Mouse (Mus musculus) stomach, postnatal 0 days (tissue): Measurements from ENCODE around the gene Trub1. TPM values are rescaled to one million over a fixed set of nuclear protein-coding genes. Genes with fewer than 3 reads are reported as not detected.

Experiments used
- ATAC-seq: fragments of 200-750 bp; cut with Nextera tagmentation; 2 replicates; pipeline ENCODE4 v1.8.0; 2017; ENCODE audit not compliant: low FRiP score, low TSS enrichment
- DNase-seq: peaks from one replicate; pipeline ENCODE4 v3.0.0-alpha.2; 2016; ENCODE audit warnings: low spot score
- H3K27ac ChIP-seq: fragments of 300-500 bp; sonication (generic); replicated peaks from 2 replicates; pipeline ENCODE4 v1.5.1; 2014; ENCODE audit warnings: mild to moderate bottlenecking, control low read depth
- H3K27me3 ChIP-seq: fragments of 300-500 bp; sonication (generic); 2 replicates; pipeline ENCODE4 v1.6.1; 2014; ENCODE audit warnings: low read length; ENCODE audit not compliant: control insufficient read depth, insufficient read depth
- H3K36me3 ChIP-seq: fragments of 300-500 bp; sonication (generic); 2 replicates; pipeline ENCODE4 v1.6.1; 2014; ENCODE audit warnings: low read length, mixed read lengths; ENCODE audit not compliant: control insufficient read depth, insufficient read depth
- H3K4me1 ChIP-seq: fragments of 300-500 bp; sonication (generic); replicated peaks from 2 replicates; pipeline ENCODE4 v1.6.1; 2014; ENCODE audit warnings: antibody characterized with exemption; ENCODE audit not compliant: control insufficient read depth, insufficient read depth
- H3K4me2 ChIP-seq: fragments of 300-500 bp; sonication (generic); replicated peaks from 2 replicates; pipeline ENCODE4 v1.6.1; 2014; ENCODE audit warnings: low read depth, mild to moderate bottlenecking, control low read depth, moderate library complexity
- H3K4me3 ChIP-seq: fragments of 300-500 bp; sonication (generic); 2 replicates; pipeline ENCODE4 v1.5.1; 2014; ENCODE audit warnings: low read depth, low read length, control low read depth
- H3K9ac ChIP-seq: fragments of 300-500 bp; sonication (generic); 2 replicates; pipeline ENCODE4 v1.6.1; 2014; ENCODE audit warnings: mild to moderate bottlenecking, low read length, control low read depth, mixed read lengths
- H3K9me3 ChIP-seq: fragments of 300-500 bp; sonication (generic); 2 replicates; pipeline ENCODE4 v1.6.1; 2016; ENCODE audit warnings: low read length; ENCODE audit not compliant: control insufficient read depth
- CTCF ChIP-seq: IDR thresholded peaks from 2 replicates; pipeline ENCODE4 v1.5.1; 2016; ENCODE audit warnings: antibody characterized with exemption, low read depth, mild to moderate bottlenecking, moderate library complexity
- EP300 ChIP-seq: optimal IDR thresholded peaks from 2 replicates; pipeline ENCODE3; 2016; ENCODE audit warnings: antibody characterized with exemption
- WGBS: fragments of 180-500 bp; shearing (Covaris S2); extraction: QIAGEN DNeasy Blood & Tissue Kit; methylation state at CpG from one replicate; pipeline ENCODE4 v1.1.7; 2014; 5-methylcytosine and 5-hydroxymethylcytosine counted together
- polyA plus RNA-seq: library from polyadenylated mRNA; unstranded; fragments of >200 nt; fragmentation: Nextera tagmentation; extraction: Ambion mirVana; gene quantifications from 2 replicates; pipeline ENCODE4 v1.2.1, GENCODE M21; 2015

Gene Trub1
- polyA plus RNA-seq, 1 experiment from 2014 or later = 15.1 TPM

DNA sequence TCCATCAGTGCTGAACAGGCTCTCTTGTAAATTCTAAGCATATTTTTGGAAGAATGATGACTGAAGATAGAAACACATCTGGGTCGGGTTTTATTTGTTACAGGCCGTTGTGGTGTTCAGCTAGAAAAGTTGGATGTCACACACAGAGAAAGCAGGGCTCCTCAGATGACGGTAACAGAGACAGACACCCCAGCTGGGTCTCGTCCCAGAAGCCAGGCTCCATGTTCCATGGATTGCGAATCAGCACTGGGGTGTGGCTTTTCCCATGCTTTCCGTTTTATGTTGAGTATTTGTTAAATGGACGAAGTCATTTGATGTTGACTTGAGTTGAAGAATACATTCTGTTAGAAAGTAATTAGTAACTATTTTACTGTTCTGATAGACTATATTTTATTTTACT lies 13.0 kb downstream of the Trub1 start:
- WGBS = 60% methylated on average over 7 of the region's 7 CpGs
- Histone ChIP-seq H3K4me1 (no peaks in the 10 kb centered on the region), H3K27ac (no peak overlapping the region), H3K9ac (no peak overlapping the region), H3K4me2 (no peak overlapping the region), H3K9me3 (no peaks in the 10 kb centered on the region), H3K36me3 (0 out of 2 replicates have a peak, but pooled peaks cover 2% of the 10 kb centered on the region), H3K27me3 (no peaks in the 10 kb centered on the region), H3K4me3 (no peak overlapping the region)
- ATAC-seq (no peak), DNase-seq (no peak)
- no peak for TF ChIP-seq EP300
- no peak for TF ChIP-seq CTCF

DNA sequence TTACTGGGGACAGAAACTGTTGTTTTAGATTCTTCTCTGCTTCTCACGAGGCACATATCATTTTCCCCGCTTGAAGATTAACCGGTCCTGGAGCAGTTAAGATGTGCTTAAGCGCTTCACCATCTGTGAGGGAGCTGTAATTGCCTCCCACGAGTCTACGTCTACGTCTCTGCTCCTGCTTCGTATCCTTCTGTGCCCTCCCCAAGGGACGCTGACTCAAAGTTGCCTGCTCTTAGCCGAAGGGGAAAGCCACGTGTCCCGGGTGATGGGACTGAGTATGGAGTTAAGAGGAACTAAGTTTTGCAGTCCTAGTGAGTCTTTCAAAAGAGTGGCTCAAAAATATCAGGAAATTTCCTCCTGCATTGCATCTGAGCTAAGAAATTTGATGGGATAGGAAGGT lies 18.3 kb downstream of the Trub1 start:
- H3K27me3 ChIP-seq = no peaks in the 10 kb centered on the region
- no peak overlapping the region for H3K9ac ChIP-seq
- H3K9me3 ChIP-seq = no peaks in the 10 kb centered on the region
- no peak overlapping the region for H3K4me2 ChIP-seq
- no peaks in the 10 kb centered on the region for H3K4me1 ChIP-seq
- WGBS = 90% methylated on average over 12 of the region's 12 CpGs
- no peak for TF ChIP-seq CTCF
- no peak for TF ChIP-seq EP300
- H3K4me3 ChIP-seq = no peak overlapping the region
- H3K36me3 ChIP-seq = 0 out of 2 replicates have a peak, but pooled peaks cover 2% of the 10 kb centered on the region
- DNase-seq (no peak), ATAC-seq (no peak)
- no peak overlapping the region for H3K27ac ChIP-seq

DNA sequence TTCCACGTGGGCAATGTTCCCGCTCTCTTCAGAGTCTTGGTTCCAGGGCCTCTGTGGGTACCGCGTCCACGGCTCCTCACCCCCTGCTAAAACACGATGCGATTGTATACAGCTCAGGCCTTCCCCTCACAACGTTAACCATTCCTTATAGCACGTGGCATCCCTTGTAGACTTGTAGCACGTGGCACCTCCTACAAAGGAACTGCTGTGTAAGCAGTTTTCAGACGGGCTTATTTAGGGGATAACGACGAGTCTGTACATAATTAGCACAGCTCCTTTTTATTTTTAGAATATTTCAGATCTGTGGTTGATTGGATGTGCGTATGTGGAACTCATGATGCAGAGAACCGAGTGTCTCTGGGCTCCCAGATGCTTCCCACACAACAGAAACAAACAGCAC lies 19.5 kb downstream of the Trub1 start:
- Histone ChIP-seq H3K4me2 (no peak overlapping the region), H3K4me3 (no peak overlapping the region), H3K36me3 (no peaks in the 10 kb centered on the region), H3K27ac (no peak overlapping the region), H3K4me1 (no peaks in the 10 kb centered on the region), H3K9me3 (no peaks in the 10 kb centered on the region), H3K27me3 (no peaks in the 10 kb centered on the region), H3K9ac (no peak overlapping the region)
- DNase-seq (no peak), ATAC-seq (no peak)
- no peak for TF ChIP-seq CTCF
- no peak for TF ChIP-seq EP300
- WGBS = 89% methylated on average over 15 of the region's 15 CpGs

DNA sequence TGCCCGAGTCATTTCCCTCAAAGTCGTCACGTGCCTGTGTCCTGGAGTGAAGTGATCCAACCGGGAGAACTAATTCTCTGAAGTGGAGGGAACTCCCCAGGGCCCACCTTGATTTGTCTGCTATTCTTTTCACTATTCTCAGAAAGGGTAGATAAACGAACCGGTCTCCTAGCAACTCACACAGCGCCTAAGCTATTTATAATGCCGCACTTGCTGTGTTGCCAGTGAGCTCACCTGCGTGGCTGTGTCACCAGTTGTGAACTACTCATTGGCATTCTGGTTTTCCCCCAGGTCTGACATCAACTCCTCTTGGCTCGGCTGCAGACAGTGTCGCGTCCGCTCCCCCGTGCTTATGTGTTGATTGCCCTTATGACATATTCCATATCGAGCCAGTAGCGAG lies 20.6 kb downstream of the Trub1 start:
- H3K27me3 ChIP-seq = no peaks in the 10 kb centered on the region
- H3K9ac ChIP-seq = no peak overlapping the region
- H3K4me1 ChIP-seq = no peaks in the 10 kb centered on the region
- no peaks in the 10 kb centered on the region for H3K9me3 ChIP-seq
- 0 out of 2 replicates have a peak overlapping the region, but pooled peaks have one; percentile 4 for H3K27ac ChIP-seq
- no peaks in the 10 kb centered on the region for H3K36me3 ChIP-seq
- TF ChIP-seq EP300 (no peak), CTCF (no peak)
- H3K4me2 ChIP-seq = 0 out of 2 replicates have a peak overlapping the region, but pooled peaks have one; percentile 8
- DNase-seq (peak; percentile 75), ATAC-seq (peak; percentile 86)
- WGBS = 51% methylated on average over 16 of the region's 16 CpGs
- no peak overlapping the region for H3K4me3 ChIP-seq

DNA sequence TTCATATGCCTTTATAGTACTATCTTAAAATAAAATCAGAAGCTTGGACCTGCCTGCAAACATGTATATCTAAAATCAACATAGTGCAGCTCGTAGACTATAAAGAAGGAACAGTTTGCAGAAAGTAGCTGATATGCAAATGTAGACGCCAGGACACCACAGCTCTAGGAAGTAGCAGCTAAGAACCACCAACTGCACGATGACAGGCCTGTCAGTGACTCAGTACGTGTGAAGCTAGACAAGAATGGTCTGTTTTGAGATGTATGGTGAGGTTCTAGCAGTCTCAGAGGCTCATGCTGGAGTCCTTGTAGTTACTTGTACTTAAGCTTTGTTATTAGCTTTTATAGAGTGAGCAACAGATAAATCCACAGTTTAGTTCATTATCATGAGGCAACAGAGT lies 22.6 kb downstream of the Trub1 start:
- Histone ChIP-seq H3K4me3 (no peak overlapping the region), H3K9ac (no peak overlapping the region), H3K9me3 (no peaks in the 10 kb centered on the region), H3K27me3 (no peaks in the 10 kb centered on the region), H3K36me3 (no peaks in the 10 kb centered on the region), H3K4me2 (no peak overlapping the region), H3K27ac (no peak overlapping the region), H3K4me1 (no peaks in the 10 kb centered on the region)
- ATAC-seq = peak; percentile 52
- 48% methylated on average over 4 of the region's 4 CpGs for WGBS
- peak; percentile 45 for DNase-seq
- TF ChIP-seq EP300 (no peak), CTCF (no peak)

DNA sequence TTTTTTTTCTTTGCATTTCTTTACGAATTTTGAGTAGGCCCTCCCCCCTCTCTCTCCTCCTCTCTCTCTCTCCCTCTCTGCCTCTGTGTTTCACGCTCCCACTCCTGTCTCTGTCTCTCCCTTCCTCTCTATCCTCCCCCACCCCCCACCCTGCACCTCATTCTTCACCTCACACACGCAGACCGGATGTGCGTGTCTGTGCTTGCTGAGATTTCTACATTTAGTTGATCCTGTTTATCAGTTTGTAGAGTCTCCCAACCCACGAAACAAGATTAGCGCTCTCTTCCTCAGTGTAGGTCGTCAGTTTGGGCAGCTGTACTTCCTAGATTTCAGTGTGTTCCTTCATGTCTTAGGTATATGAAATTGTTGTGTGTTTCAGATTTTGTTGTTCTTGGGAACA lies 24.6 kb downstream of the Trub1 start:
- no peak overlapping the region for H3K4me3 ChIP-seq
- H3K4me1 ChIP-seq = no peaks in the 10 kb centered on the region
- H3K27ac ChIP-seq = no peak overlapping the region
- 43% methylated on average over 8 of the region's 8 CpGs for WGBS
- no peaks in the 10 kb centered on the region for H3K9me3 ChIP-seq
- H3K9ac ChIP-seq = no peak overlapping the region
- no peak for TF ChIP-seq EP300
- no peak for TF ChIP-seq CTCF
- no peak for ATAC-seq
- H3K27me3 ChIP-seq = no peaks in the 10 kb centered on the region
- no peak for DNase-seq
- H3K36me3 ChIP-seq = no peaks in the 10 kb centered on the region
- H3K4me2 ChIP-seq = no peak overlapping the region
